Mouse (Mus musculus) heart, adult 2 months (tissue): ENCODE results near the gene Shroom3. TPM values are rescaled to one million over a fixed set of nuclear protein-coding genes. Genes with fewer than 3 reads are reported as not detected.

Source experiments
- DNase-seq, 2 experiments: peaks; one replicate each; pipeline ENCODE4 v3.0.0; 2021
- H3K27ac ChIP-seq: fragments of 200-600 bp; 2 replicates; pipeline ENCODE4 v1.8.1; 2022
- H3K27me3 ChIP-seq: fragments of 200-500 bp; 2 replicates; pipeline ENCODE4 v1.6.1; 2012; ENCODE audit warnings: mild to moderate bottlenecking, low read length, inconsistent platforms, mixed read lengths; ENCODE audit not compliant: control insufficient read depth, insufficient read depth
- H3K36me3 ChIP-seq: fragments of 200-500 bp; 2 replicates; pipeline ENCODE4 v1.6.1; 2012; ENCODE audit warnings: low read length, inconsistent platforms; ENCODE audit not compliant: control insufficient read depth, insufficient read depth
- H3K4me1 ChIP-seq: fragments of 200-500 bp; 2 replicates; pipeline ENCODE4 v1.6.1; 2011; ENCODE audit warnings: low read length; ENCODE audit not compliant: control insufficient read depth, insufficient read depth
- H3K4me3 ChIP-seq: fragments of 200-600 bp; 2 replicates; pipeline ENCODE4 v1.8.1; 2022
- H3K79me2 ChIP-seq: fragments of 200-500 bp; replicated peaks from 2 replicates; pipeline ENCODE4 v1.6.1; 2012; ENCODE audit warnings: mild to moderate bottlenecking, inconsistent platforms, low read length, moderate library complexity, mixed read lengths; ENCODE audit not compliant: control insufficient read depth, insufficient read depth
- H3K9ac ChIP-seq: fragments of 200-500 bp; 2 replicates; pipeline ENCODE4 v1.6.1; 2012; ENCODE audit warnings: low read depth, mild to moderate bottlenecking, control low read depth, inconsistent platforms, low read length, mixed read lengths
- CTCF ChIP-seq: fragments of 200-600 bp; IDR thresholded peaks from 2 replicates; pipeline ENCODE4 v1.8.1; 2022; ENCODE audit warnings: antibody characterized with exemption, mild to moderate bottlenecking, moderate library complexity
- EP300 ChIP-seq: fragments of 200-500 bp; IDR thresholded peaks from 2 replicates; pipeline ENCODE4 v1.6.1; 2011; ENCODE audit warnings: low read depth, low read length, control low read depth; ENCODE audit not compliant: insufficient read depth
- POLR2A ChIP-seq: fragments of 200-500 bp; IDR thresholded peaks from 2 replicates; pipeline ENCODE4 v1.6.1; 2011; ENCODE audit warnings: mild to moderate bottlenecking, low read depth, low read length, control low read depth; ENCODE audit not compliant: insufficient read depth
- WGBS: fragments of 180-500 bp; shearing (Covaris S2); methylation state at CpG from one replicate; pipeline ENCODE4 v1.1.7; 2018; 5-methylcytosine and 5-hydroxymethylcytosine counted together
- intact Hi-C: fragments of 180-260 bp; cut with DNase I; formaldehyde crosslinking; loops from one replicate; pipeline ENCODE4 v1.15.1; 2025
- polyA plus RNA-seq: library from polyadenylated mRNA; depleted of rRNA; stranded (reverse); fragments of >200 nt; gene quantifications from 2 replicates; pipeline ENCODE4 v1.2.3, GENCODE M21; 2012
- total RNA-seq, 2 experiments: library from RNA; stranded (reverse); gene quantifications; 2 replicates each; pipeline ENCODE4 v1.2.3; 2021

The Shroom3 gene
- total and polyA plus RNA-seq, 3 experiments, result 32.8 to 38.5 (median 32.8) TPM

DNA sequence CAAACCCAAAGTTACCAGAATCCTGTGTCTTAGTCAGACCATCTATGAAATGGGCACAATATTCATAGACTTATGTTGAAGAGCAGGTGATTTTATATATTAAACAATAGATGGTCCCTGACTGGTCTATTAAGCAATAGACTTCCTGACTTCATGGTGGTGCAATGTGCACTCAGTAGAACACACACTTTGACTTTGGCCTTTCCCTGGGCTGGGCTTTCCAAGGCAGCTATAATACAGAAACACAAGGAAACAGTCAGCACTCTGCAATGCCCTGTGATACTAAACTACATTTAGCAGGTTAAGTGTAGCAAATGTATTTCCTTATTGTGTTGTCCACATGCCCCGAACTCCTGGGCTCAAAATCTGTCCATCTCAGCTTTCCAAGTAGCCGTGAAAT is 302.2 kb downstream of the Shroom3 start:
- no peak overlapping the region for H3K27ac ChIP-seq
- intact Hi-C loops, result no loop called here
- DNase-seq, result no peak
- no peak for TF ChIP-seq EP300
- TF ChIP-seq CTCF, result no peak
- H3K4me3 ChIP-seq, result no peak overlapping the region
- 94% methylated on average over 2 of the region's 2 CpGs for WGBS
- H3K9ac ChIP-seq, result no peak overlapping the region
- H3K79me2 ChIP-seq, result no peaks in the 10 kb centered on the region
- H3K4me1 ChIP-seq, result no peaks in the 10 kb centered on the region
- H3K36me3 ChIP-seq, result no peaks in the 10 kb centered on the region
- H3K27me3 ChIP-seq, result no peaks in the 10 kb centered on the region

DNA sequence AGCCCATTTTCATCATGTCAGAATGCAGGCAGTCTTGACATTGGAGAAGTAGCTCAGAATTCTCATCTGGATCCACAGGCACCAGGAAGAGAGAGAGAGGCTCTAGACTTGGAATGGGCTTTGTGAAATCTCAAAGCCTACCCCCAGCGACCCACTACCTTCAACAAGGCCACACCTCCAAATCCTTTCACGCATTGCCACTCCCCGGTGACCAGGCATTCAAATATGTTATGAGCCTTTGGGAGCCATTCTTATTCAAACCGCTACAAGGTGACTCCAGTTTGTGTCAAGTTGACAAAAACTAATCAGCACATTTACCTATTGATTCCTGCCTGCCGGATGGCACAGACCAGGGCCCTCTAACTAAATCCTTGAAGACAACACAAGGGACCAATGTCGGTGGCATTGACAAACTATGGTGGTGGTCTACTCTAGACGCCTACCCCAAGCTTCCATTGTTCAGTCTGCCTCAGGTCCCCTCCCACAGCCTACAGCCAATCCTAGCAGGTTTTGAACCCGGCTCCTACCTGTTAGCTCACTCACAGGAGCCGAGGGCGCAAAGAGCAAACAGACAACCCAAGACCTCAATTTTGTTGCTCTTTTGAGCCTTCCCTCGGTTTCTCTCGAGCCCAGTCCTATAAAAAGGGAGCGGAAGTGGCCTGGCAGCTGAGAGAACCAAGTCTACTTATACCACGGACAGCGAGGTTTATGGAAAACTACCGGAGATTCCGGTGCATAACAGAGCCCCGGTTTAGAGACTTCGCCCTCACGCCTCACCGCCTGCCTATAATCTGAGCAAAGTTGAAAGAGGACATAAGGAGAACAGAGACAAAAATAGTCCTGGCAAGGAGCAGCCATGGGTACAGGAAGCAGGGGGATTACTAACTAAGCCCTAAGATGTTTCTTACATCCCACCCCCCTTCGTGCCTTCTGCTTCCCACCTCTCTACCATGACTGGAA is 303.7 kb downstream of the Shroom3 start:
- H3K27ac ChIP-seq, result no peak overlapping the region
- H3K9ac ChIP-seq, result no peak overlapping the region
- no peaks in the 10 kb centered on the region for H3K79me2 ChIP-seq
- H3K36me3 ChIP-seq, result no peaks in the 10 kb centered on the region
- H3K27me3 ChIP-seq, result no peaks in the 10 kb centered on the region
- intact Hi-C loops, result no loop called here
- H3K4me1 ChIP-seq, result no peaks in the 10 kb centered on the region
- TF ChIP-seq EP300, result no peak
- no peak for TF ChIP-seq POLR2A
- no peak for TF ChIP-seq CTCF
- DNase-seq, result no peak
- no peak overlapping the region for H3K4me3 ChIP-seq
- WGBS, result 81% methylated on average over 22 of the region's 22 CpGs

GRCm38 (mm10) chr5:92987891-92988768 is 304.9 kb downstream of the Shroom3 start:
- H3K4me3 ChIP-seq, result no peak overlapping the region
- H3K4me1 ChIP-seq, result no peaks in the 10 kb centered on the region
- H3K27me3 ChIP-seq, result no peaks in the 10 kb centered on the region
- no peak for DNase-seq
- no peak for TF ChIP-seq CTCF
- TF ChIP-seq EP300, result no peak
- no peak for TF ChIP-seq POLR2A
- H3K27ac ChIP-seq, result no peak overlapping the region
- H3K9ac ChIP-seq, result no peak overlapping the region
- intact Hi-C loops, result no loop called here
- H3K79me2 ChIP-seq, result no peaks in the 10 kb centered on the region
- WGBS, result 67% methylated on average over 16 of the region's 16 CpGs
- H3K36me3 ChIP-seq, result no peaks in the 10 kb centered on the region

DNA sequence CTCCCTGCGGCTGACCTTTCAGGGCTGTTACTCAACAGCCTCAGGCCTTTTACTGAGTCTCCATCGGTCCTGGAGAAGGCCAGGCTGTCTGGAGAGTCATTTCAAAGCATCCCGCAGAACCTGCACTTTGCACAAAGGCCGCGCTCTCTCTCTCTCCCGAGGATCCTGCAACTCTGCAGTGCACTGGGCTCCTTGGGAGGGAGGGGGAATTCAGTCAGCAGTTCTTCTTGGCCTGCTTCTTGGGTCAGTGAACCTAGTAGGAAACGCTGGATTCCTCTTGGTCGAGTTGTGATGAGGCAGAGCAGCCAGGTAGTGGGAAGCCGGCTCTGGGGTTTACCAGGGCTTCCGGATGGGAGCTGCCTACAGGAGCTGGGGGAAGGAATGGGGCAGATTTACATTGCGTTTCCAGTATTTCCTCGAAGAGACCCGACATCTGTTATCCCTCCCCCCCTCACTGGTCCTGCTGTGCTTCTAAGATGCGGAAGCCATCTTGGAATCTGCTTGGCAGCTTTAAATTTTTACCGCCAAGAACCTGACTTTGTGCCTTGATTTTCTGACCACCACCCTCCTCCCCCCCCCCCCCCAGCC is 305.6 kb downstream of the Shroom3 start:
- Histone ChIP-seq H3K9ac (no peak overlapping the region), H3K36me3 (no peaks in the 10 kb centered on the region), H3K27ac (no peak overlapping the region), H3K27me3 (no peaks in the 10 kb centered on the region), H3K4me1 (no peaks in the 10 kb centered on the region), H3K4me3 (no peak overlapping the region), H3K79me2 (no peaks in the 10 kb centered on the region)
- no peak for DNase-seq
- TF ChIP-seq EP300 (no peak), CTCF (no peak), POLR2A (no peak)
- intact Hi-C loops, result no loop called here
- WGBS, result 61% methylated on average over 15 of the region's 15 CpGs

GRCm38 (mm10) chr5:92992106-92992505 is 308.9 kb downstream of the Shroom3 start:
- H3K36me3 ChIP-seq, result no peaks in the 10 kb centered on the region
- intact Hi-C loops, result no loop called here
- H3K79me2 ChIP-seq, result no peaks in the 10 kb centered on the region
- H3K9ac ChIP-seq, result no peak overlapping the region
- 39% methylated on average over 3 of the region's 3 CpGs for WGBS
- peak overlapping the region; percentile 33 for H3K27ac ChIP-seq
- no peak for DNase-seq
- TF ChIP-seq POLR2A (no peak), EP300 (no peak), CTCF (no peak)
- H3K4me1 ChIP-seq, result 0 out of 2 replicates have a peak, but pooled peaks cover 1% of the 10 kb centered on the region
- H3K27me3 ChIP-seq, result no peaks in the 10 kb centered on the region
- no peak overlapping the region for H3K4me3 ChIP-seq
